Mouse (Mus musculus): ENCODE data around the gene Trpm6.
A peak's percentile ranks its signal among the peaks of the same experiment; 100 is the strongest.

GRCm38 (mm10) chr19:18834971-18835370 is 85.2 kb downstream of the Trpm6 start:
- TF ChIP-seq ZNF384 (IDR thresholded peaks at IDR 0.05; ENCODE audit: low read depth, low read length), result no peak
- TF ChIP-seq CHD2 (IDR thresholded peaks at IDR 0.05; ENCODE audit: low read depth, low read length), result no peak
- TF ChIP-seq ZC3H11A (IDR thresholded peaks at IDR 0.05; ENCODE audit: borderline replicate concordance, low read depth, low read length), result peak; percentile 86

All from ES-E14 (cell line).